Mouse (Mus musculus): ENCODE measurements around the gene Krtap24-1.

DNA sequence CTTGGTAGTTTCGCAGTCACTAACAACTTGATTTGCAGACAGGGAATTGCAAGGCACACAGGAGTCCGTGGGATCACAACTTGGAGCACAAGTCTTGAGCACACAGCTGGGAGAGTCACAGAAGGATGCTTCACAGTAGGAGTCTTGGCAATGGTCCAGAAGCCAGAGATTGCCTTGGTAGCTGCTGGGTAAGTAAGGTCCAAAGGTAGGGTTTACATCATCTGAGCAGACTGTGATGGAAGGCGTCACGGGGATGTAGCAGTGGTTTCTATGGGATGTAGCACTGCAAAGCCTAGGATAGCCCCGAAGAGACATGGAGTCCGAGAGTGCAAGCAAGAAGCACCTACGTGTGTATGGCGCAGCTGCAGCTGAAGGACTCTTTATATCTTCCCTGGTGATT is at the start of gene Krtap24-1:
- TF ChIP-seq EP300 (IDR thresholded peaks at IDR 0.05), result no peak
- no peak for TF ChIP-seq CTCF (IDR thresholded peaks at IDR 0.05)

All from lung, postnatal 0 days (tissue).